Mouse (Mus musculus) frontal cortex, adult 2 months (tissue): ENCODE results near the gene Lrrc26. TPM values are rescaled to one million over a fixed set of nuclear protein-coding genes. Genes with fewer than 3 reads are reported as not detected.

Source experiments
- DNase-seq, 2 experiments: peaks; one replicate each; pipeline ENCODE4 v3.0.0; 2022; ENCODE audit warnings: low spot score in 1 of 2; ENCODE audit errors: extremely low spot score in 1 of 2
- polyA plus RNA-seq: library from polyadenylated mRNA; depleted of rRNA; stranded (reverse); fragments of >200 nt; gene quantifications from 2 replicates; pipeline ENCODE4 v1.2.3, GENCODE M21; 2012

Lrrc26 gene
- polyA plus RNA-seq, 1 experiment, result not detected

DNA sequence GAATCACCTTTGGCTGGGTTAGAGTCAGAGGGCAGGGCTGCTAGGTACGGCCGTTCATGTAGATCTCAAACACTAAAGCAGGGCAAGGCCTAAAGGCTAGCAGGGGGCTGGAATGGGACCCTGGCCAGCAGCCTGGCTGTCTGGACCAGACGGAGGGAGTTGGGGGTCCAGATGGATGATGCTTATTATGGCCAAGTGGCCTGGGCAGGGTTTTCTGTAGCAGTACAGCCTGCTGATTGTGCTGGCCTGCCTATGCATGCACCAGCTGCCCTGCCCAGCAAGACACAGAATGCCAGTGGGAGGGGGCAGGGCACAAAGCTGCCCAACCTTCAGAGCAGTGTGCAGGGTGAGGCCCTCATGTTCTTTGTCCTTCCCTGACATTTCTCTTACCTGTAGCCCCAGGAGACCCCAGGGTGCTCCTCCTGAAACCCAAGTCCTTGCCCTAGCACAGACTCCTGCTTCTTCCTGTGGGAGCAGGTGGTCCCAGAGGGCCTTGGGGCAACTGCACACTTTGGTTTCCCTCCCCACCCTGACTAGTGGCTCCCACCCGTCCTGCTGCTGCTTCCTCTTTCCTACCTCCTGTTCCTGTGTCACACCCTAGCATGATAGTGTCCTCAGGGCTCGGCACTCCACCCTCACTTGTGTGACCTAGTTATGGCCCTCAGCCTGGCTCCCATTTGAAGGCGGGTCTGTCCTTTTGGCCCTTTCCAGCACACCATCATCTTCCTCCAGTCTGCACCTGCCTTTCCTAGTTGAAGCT, 23.6 kb upstream of the Lrrc26 start:
- DNase-seq, result no peak

DNA sequence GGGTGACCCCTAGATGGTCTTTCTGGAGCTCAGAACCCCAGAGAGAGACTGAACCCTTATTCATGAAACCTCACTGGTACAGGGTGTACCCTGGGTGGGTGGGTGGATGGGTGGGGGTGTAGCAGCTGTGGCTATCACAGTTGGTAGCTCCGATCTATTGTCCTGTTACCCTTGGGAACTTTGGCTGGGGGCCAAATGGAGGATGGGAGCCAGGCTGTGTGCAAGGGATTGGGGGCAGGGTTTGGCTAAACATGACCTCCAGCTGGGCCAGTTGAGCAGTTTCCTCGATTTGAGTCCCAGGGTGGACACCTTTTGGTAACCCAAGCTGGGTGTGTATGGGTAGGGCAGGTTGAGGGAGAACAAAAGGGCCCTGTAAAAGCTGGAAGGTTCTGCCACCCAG, 23.0 kb upstream of the Lrrc26 start:
- DNase-seq, result no peak

DNA sequence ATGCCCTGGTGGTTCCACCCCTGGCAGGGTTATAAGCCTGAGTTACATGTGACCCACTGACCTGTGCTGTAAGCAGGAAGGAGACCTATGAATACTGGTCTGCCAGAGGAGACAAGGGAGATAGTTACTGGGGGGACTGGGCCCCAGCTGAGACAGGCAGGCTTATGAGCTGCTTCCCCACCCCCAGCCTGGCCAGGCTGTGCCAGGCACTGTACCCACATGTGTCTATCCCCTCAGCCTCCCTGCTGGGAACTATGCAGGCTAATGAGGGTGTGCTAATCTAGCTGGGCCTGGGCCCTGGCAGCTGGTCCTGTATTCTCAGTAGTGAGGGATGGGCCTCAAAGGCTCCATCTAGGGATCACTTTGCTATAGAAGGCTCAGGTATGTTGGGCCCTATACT, 22.5 kb upstream of the Lrrc26 start:
- DNase-seq, result no peak

DNA sequence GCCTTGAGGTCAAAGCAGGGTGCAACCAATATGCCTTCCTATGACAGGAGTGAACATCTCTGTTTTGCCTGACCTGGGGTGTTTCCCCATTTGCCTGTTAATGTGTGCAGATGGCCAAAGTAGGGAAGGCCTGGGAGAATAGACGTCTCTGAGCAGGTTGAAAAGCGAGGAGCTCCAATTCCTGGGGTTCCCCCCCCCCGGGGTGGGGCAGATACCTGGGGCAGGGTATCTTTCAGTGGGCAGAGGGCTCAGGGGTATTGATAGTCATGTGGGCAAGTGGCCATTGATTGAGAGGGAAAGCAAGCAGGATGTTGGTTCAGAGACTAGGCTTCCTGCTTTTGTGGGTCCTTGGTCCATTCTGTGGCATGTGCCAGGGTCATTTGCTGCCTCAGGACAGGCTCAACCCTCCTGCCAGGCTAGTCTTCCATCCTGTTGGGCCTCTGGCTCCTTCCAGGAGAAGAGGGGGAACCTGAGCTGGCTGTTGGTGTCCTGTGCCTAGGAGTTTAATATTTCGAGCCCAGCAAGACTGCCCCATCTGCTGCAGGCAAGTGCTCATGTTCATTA, 21.9 kb upstream of the Lrrc26 start:
- no peak for DNase-seq

DNA sequence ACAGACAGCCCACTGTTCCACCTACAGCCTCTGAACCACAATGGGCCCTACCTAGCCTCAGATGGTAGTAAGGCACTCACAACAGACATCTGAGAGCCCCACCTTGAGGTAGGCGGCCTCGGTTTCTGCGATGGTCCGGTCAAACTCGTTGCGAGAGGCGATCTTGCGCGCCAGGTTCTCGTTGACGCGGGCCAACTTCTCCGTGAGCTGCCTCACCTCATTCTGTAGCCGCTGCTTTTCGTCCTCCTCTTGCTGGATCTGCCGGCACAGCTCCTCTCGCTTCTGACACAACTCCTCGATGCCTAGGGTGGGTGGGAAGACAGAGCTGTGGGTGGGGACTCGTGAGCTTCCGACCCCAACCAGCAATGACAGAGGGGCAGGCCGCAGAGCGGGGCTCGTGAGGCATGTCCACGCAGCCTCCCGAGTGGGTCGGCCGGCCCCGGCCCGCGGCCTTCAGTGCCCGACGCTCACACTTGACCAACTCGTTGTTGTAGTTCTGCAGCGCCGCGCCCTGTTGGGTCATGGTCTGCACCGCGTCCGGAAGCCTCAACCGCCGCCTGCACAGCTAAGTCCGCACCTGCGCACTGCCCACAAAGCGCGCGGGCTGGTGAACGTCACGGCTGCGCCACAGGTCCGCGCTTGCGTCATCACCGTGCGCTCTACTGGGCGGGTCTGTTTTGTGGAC, 17.7 kb upstream of the Lrrc26 start, which contains the start of the genes Ssna1 and Anapc2:
Gene Ssna1 (minus strand): TSS at position 612 of the 685 bp plus-strand sequence.
Gene Anapc2 (plus strand): TSS at position 652 of the 685 bp plus-strand sequence.
- DNase-seq, result peak; percentile 92 to 98

DNA sequence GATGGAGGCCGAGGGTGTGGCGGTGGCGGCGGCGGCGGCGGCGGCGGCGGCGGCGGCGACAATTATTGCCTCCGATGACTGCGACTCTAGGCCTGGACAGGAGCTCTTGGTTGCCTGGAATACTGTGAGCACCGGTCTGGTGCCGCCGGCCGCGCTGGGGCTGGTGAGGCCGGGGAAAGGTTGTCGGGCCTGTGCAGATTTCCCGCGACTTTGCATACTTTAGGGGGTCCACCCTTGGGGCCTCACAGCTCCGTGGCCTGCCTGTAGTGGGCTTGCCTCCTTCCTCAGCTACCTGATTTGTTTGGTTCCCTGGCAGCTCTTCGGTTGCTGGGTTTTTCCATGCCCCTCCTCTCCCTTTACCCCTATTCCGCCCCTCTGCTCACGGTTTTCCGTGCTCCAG, 17.2 kb upstream of the Lrrc26 start:
- DNase-seq, result no peak

DNA sequence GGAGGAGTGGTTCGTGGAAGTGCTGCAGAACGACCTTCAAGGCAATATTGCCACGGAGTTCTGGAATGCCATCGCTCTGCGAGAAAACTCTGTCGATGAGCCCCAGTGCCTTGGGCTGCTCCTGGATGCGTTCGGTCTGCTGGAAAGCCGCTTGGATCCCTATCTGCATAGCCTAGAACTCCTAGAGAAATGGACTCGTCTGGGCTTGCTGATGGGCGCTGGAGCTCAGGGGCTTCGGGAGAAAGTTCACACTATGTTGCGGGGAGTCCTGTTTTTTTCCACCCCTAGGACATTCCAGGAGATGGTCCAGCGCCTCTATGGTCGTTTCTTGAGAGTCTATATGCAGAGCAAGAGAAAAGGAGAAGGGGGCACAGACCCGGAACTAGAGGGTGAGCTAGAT, 16.7 kb upstream of the Lrrc26 start:
- DNase-seq, result no peak

DNA sequence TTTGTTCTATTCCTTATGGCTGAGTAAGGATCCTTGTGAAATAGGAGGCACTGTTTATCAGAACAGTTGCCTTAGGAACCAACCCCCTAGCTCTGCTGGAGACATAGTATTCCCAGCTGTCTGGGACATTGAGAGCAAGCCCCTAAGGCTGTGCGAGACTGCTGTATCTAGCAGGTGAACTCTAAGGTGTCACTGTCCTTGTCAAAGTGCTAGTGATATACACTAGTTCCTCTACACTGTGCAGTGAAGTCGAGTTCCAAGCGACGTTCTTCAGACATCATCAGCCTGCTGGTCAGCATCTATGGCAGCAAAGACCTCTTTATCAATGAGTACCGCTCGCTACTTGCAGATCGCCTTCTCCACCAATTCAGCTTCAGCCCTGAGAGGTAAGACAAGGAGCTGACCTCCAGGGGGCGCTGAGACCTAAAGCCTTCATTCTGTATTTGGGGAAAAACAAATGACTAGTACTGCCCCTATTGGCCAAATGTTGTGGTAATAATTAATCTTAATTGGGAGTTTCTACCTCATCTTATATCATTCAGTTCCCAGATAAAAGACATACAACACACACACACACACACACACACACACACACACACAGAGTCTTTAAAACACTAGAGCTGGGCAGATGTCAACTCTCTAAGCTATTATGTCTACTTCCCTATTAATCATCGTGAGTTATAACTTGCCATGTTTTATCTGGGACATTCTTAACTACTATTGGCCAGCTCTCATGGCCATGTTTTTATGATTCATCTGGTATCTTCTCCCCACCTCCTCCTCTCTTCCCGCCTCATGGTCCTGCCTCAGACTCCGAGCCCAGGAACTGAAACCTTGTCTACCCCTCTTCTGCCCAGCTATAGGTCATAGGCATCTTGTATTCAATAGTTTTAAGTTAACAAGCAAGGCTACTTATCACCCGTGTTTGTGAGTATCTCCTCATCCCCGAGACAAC, 10.5 kb upstream of the Lrrc26 start:
- DNase-seq, result peak in 1 of 2 experiments; percentile 90

DNA sequence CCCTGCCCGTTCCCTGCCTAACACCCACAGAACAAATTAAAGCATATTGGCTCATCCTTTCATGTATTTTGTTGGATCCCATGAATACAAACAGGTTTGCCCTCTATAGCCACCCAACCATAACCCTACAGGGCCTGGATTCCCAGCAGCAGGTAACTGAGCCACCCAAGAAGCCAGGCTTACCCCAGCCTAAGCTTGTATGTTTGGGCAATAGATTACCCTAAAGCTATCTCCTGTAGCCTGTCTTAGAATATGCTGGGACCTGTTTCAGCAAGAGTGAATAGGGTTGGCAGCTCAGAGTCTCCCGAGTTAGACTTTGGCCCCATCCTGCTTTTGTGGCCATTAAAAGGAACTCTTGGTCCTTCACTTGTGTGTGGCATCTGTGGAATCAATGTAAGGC, 4.2 kb upstream of the Lrrc26 start:
- no peak for DNase-seq

DNA sequence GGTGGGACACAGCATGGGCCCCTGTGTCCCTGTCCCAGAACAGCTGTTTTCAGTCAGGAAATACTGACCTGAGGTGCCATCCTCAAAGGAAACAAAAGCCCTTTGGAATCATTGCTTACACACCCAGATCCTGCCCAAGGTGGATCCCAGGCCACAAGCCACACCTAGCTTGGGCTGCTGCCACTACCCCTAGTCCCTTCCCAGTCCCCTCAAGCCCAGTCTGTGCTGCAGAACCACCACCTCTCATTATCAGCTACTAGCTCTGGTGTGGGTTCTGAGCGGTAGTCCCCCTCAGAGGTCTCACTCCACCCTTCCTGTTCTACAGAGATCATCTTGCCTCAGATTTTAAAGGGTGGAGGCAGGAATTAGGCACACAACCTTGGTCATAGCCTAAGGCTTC, 3.4 kb upstream of the Lrrc26 start:
- DNase-seq, result no peak

DNA sequence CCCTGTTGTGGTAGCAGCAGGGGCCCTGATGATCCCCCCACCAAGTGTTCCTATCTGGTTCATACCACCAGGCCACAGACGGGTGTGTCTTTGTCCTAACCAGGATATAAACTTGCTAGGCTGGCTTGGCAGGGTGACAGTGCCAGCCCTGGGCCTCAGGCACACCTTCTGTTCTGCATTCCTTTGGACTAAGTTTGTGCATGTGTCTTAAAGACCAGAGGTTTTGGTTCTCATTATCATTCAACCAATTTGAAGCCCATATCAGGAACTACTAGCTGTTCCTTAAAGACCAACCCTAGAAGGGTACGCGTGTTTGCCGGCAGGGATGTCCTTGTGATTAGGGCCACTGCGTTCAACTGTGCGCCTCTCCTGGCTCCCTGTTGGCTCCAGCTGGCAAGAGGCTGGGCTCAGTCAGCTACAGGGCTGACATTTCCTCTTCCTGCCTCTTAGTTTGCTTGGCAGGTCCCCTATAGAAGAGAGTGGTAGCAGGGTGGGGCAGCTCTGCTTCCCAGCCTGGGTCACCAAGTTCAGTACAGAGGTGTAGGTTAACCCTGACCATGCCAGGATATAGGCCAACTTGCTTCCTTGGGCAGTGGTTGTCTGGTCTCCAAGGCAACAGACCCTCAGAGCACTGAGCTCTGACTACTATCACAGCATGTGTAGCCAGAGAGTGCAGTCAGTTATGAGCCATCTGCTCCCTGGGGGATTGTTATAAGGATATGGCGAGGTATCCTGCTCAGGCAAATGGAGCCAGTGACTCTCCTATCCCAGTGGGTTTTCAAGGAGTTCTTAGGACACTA, 2.7 kb upstream of the Lrrc26 start:
- DNase-seq, result no peak

DNA sequence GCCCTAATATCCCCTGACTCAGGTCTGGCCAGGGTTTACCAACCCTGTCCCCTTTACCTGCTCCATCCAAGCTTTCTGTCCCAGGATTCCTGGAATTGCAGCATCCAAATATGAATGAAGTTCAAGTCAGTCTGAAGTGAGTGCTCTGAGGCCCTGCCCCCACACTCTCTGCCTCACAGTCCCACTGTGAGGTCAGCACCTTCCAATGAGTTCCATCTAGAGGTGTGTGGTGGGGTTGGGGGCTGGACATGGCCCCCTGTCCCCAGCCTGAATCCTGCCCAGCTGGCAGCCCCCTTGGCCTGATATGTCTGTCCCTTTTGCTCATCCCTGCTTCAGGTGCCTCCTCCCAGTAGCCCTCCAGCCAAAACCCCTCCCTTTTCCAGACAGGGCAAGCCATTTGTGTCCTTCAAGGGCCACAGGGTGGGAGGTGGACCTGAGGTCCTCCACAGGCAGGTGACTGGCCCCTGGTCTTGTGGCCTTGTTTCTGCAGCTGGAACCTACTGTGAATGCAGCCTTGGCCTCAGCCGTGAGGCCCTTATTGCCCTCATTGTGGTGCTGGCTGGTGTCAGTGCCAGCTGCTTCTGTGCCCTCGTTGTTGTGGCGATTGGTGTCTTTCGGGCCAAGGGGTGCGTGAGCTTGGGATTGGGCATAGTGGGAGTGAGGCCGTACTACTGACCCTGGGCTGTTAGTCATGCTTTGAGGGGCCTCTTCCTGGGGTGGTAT, 1.6 kb upstream of the Lrrc26 start, which contains the start of gene Tmem210:
Gene Tmem210 (plus strand): TSS at position 219 of the 723 bp plus-strand sequence.
- no peak for DNase-seq

DNA sequence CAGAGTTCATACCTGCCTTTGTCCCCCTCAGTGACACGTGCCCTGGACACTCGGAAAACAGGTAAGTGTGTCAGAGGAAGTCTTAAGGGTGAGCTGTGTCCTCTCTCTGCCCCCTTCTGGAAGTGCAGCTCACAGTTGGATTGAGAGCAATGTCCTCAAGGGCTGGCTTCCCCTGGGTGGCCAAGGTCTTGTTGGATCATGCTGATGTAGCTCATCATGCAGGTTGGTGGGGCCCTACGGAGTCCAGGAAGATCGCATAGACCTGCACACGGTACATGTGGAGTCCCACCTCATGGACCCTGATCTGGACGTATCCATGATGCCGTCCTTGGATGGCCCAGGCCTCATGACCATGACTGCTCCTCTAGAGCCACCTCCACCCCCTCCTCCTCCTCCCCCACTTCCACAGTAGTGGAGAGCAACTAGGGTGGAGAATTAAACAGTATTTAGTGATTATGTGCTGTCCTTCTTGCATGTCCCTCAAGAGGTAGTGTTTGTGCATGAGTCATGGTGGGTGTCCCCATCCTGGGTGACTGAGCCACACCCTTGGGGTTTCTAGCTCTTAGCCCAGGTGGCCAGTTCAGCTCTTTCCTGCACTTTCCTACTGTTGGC, 875 bp upstream of the Lrrc26 start:
- DNase-seq, result no peak

DNA sequence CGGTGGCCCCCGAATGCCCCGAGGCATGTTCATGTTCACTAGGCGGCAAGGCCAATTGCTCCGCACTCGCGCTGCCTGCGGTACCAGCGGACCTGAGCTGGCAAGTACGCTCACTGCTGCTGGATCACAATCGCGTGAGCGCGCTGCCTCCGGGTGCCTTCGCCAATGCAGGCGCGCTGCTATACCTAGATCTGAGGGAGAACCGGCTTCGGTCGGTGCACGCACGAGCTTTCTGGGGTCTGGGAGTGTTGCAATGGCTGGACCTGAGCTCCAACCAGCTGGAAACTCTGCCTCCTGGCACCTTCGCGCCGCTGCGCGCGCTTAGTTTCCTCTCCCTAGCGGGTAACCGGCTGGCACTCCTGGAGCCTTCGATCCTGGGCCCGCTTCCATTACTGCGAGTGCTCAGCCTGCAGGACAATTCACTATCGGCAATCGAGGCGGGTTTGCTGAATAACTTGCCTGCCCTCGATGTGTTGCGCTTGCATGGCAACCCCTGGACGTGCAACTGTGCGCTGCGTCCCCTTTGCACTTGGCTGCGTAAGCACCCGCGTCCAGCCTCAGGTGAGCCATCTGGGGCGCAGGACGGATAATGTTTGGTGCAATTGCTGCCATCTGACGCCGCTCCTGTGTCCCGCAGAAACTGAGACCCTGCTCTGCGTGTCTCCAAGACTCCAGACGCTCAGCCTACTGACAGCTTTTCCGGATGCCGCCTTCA, 543 bp downstream of the Lrrc26 start:
- peak in 1 of 2 experiments; percentile 69 for DNase-seq

DNA sequence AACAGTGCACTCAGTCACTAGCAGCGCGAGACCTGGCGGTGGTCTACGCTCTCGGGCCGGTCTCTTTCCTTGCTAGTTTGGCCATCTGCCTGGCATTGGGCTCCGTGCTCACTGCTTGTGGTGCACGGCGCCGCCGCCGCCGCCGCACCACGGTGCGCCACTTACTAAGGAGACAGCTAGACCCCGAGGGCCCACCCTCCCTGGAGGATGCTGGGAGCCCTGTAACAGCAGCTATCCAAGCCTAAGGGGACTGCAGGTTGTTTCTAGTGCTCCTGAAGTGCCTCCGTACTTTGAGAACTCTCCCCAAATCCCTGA, 1.1 kb downstream of the Lrrc26 start:
- DNase-seq, result peak in 1 of 2 experiments; percentile 59

DNA sequence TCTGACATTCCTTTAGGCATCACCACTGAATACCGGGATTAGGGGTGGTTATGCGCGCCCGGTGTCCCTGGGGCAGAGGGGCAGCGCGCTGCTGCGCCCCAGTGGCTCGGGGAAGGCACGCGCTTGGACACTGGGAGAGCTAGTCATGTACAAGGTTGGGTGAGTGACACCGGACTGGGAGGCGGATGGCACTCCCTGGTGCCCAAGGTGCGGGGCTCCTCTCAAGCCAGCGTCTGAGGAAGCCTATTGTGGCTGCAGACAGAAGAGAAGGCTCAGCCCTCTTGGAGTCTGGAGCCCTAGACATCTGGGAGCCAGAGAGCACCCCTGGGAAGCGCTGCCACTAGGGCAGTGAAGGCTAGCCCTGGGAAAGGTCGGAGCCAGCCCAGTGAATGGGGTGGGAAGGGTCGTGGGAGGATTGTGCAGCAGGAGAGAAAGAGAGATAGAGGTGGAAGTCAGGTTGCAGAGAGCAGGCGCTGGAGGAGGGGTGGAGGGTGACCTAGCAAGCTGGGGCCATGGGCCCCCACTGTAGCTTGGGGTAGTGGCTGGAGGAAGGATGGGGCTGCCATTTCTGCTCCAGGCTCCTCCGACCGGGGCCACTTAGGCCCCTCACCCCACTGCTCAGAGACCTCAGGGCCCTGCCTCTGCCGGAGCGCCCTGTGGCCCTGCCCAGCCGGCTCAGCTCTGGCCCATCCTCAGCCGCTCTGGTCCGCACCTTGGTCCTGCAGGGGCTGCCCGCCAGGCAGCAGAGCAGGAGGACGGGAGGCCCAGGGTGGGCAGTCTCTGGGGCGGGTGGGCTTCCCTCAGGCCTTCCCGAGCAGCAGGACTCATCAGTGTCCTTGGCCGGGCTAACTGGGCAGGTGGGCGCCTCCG, 1.7 kb downstream of the Lrrc26 start:
- DNase-seq, result no peak

DNA sequence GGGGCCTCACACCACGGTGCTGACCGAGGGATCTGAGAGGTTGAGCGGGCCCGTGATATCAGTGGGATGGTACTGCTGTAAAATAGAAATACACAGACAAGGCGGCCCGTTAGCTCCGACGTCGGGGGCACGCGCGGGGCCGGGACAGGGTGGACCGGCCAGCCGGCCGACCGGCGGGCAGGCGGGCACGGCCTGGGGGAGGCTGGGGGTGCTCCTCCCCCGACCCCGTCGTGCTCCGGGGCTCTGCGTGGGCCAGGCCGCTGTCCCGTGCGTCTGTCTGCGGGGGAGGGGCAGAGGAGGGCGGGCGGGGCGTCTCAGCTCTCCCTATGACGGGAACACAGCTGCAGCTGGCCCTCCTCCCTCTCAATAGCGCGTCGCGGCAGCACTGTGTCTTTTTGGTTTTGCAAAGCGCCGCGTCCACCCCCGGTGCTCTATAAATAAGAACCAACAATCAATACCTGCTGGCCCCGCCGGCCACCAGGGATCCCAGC, 2.4 kb downstream of the Lrrc26 start:
- peak in 1 of 2 experiments; percentile 65 for DNase-seq
